Mouse (Mus musculus) kidney, adult 11 months (tissue): ENCODE results near the gene Dapk1.
"Not testable (repeated sequence)": the region's sequence is repeated elsewhere in the genome, so short reads cannot be mapped to it uniquely, and the experiment has no call there.

Experiments used
- DNase-seq: peaks from one replicate; pipeline ENCODE4 v3.0.0; 2022

Gene Dapk1

GRCm38 (mm10) chr13:60601436-60602415 lies at the start of gene Dapk1:
Gene Dapk1 (plus strand): TSS chr13:60601947.
- peak; percentile 81 for DNase-seq

- DNase-seq, result no peak
These were observed 48.4 kb upstream of the Dapk1 start for GRCm38 (mm10) chr13:60553326-60553725.

- peak; percentile 35 for DNase-seq
These were observed 45.3 kb upstream of the Dapk1 start for GRCm38 (mm10) chr13:60556476-60556875.

GRCm38 (mm10) chr13:60556911-60557310 lies 44.8 kb upstream of the Dapk1 start:
- DNase-seq, result peak; percentile 61

- DNase-seq, result no peak
These were observed 37.4 kb upstream of the Dapk1 start for GRCm38 (mm10) chr13:60564303-60564702.

GRCm38 (mm10) chr13:60568934-60569548 lies 32.7 kb upstream of the Dapk1 start:
- DNase-seq, result no peak

- no peak for DNase-seq
These were observed 32.2 kb upstream of the Dapk1 start for GRCm38 (mm10) chr13:60569549-60569941.

- no peak for DNase-seq
These were observed 28.2 kb upstream of the Dapk1 start for GRCm38 (mm10) chr13:60573541-60573940.

- DNase-seq, result no peak
These were observed 27.8 kb upstream of the Dapk1 start for GRCm38 (mm10) chr13:60573971-60574370.

GRCm38 (mm10) chr13:60578541-60578940 lies 23.2 kb upstream of the Dapk1 start:
- no peak for DNase-seq

GRCm38 (mm10) chr13:60594866-60595265 lies 6.9 kb upstream of the Dapk1 start:
- DNase-seq, result no peak

GRCm38 (mm10) chr13:60595519-60595918 lies 6.2 kb upstream of the Dapk1 start:
- no peak for DNase-seq

GRCm38 (mm10) chr13:60602416-60603251 lies 887 bp downstream of the Dapk1 start:
- DNase-seq, result peak; percentile 36

GRCm38 (mm10) chr13:60603252-60603562 lies 1.5 kb downstream of the Dapk1 start:
- no peak for DNase-seq

- DNase-seq, result no peak
These were observed 5.7 kb downstream of the Dapk1 start for GRCm38 (mm10) chr13:60607411-60607810.

- DNase-seq, result peak; percentile 51
These were observed 6.8 kb downstream of the Dapk1 start for GRCm38 (mm10) chr13:60608411-60609046.

GRCm38 (mm10) chr13:60609234-60609633 lies 7.5 kb downstream of the Dapk1 start:
- DNase-seq, result no peak

GRCm38 (mm10) chr13:60610558-60610957 lies 8.8 kb downstream of the Dapk1 start:
- no peak for DNase-seq

GRCm38 (mm10) chr13:60610971-60611370 lies 9.2 kb downstream of the Dapk1 start:
- not testable (repeated sequence) for DNase-seq

GRCm38 (mm10) chr13:60612160-60612559 lies 10.4 kb downstream of the Dapk1 start:
- no peak for DNase-seq

GRCm38 (mm10) chr13:60614154-60614553 lies 12.4 kb downstream of the Dapk1 start:
- no peak for DNase-seq

GRCm38 (mm10) chr13:60615057-60615650 lies 13.4 kb downstream of the Dapk1 start:
- DNase-seq, result no peak
